Mouse (Mus musculus) thymus, adult 18-20 months (tissue): ENCODE data around the gene Fem1b.
"Not testable (repeated sequence)": the region's sequence is repeated elsewhere in the genome, so short reads cannot be mapped to it uniquely, and the experiment has no call there.

Experiments
- DNase-seq, 2 experiments: peaks; one replicate each; pipeline ENCODE4 v3.0.0; 2022; ENCODE audit warnings: mixed read lengths in 2 of 2

The Fem1b gene

GRCm38 (mm10) chr9:62811516-62812121 is at the start of gene Fem1b:
Gene Fem1b, minus strand, starts transcription at chr9:62811934.
- DNase-seq, result peak; percentile 80 to 85

GRCm38 (mm10) chr9:62860866-62861265 is 49.1 kb upstream of the Fem1b start:
- no peak for DNase-seq

GRCm38 (mm10) chr9:62860102-62860501 is 48.4 kb upstream of the Fem1b start:
- not testable (repeated sequence) for DNase-seq

GRCm38 (mm10) chr9:62858266-62859019 is 46.7 kb upstream of the Fem1b start:
- DNase-seq, result no peak

GRCm38 (mm10) chr9:62857719-62858261 is 46.1 kb upstream of the Fem1b start, which contains the start of gene Calml4:
Gene Calml4, plus strand, starts transcription at chr9:62858080.
- no peak for DNase-seq

GRCm38 (mm10) chr9:62857216-62857615 is 45.5 kb upstream of the Fem1b start:
- DNase-seq, result no peak

GRCm38 (mm10) chr9:62854483-62854882 is 42.7 kb upstream of the Fem1b start:
- no peak for DNase-seq

- peak; percentile 54 to 74 for DNase-seq
Observed at GRCm38 (mm10) chr9:62851571-62851970, 39.8 kb upstream of the Fem1b start.

GRCm38 (mm10) chr9:62848641-62849040 is 36.9 kb upstream of the Fem1b start:
- no peak for DNase-seq

- DNase-seq, result peak; percentile 50 to 66
Observed at GRCm38 (mm10) chr9:62847694-62848093, 36.0 kb upstream of the Fem1b start.

- DNase-seq, result no peak
Observed at GRCm38 (mm10) chr9:62844461-62844860, 32.7 kb upstream of the Fem1b start.

- DNase-seq, result no peak
Observed at GRCm38 (mm10) chr9:62843356-62844024, 31.8 kb upstream of the Fem1b start.

- no peak for DNase-seq
Observed at GRCm38 (mm10) chr9:62839172-62839770, 27.5 kb upstream of the Fem1b start.

GRCm38 (mm10) chr9:62838506-62839171 is 26.9 kb upstream of the Fem1b start, which contains the start of gene Cln6:
Gene Cln6, plus strand, starts transcription at chr9:62838785.
- peak; percentile 71 to 84 for DNase-seq

GRCm38 (mm10) chr9:62838146-62838505 is 26.4 kb upstream of the Fem1b start:
- DNase-seq, result no peak

- DNase-seq, result no peak
Observed at GRCm38 (mm10) chr9:62837611-62838010, 25.9 kb upstream of the Fem1b start.

- DNase-seq, result no peak
Observed at GRCm38 (mm10) chr9:62835705-62836446, 24.1 kb upstream of the Fem1b start.

- no peak for DNase-seq
Observed at GRCm38 (mm10) chr9:62834906-62835305, 23.2 kb upstream of the Fem1b start.

- DNase-seq, result no peak
Observed at GRCm38 (mm10) chr9:62829877-62830276, 18.1 kb upstream of the Fem1b start.

GRCm38 (mm10) chr9:62828662-62829086 is 16.9 kb upstream of the Fem1b start:
- DNase-seq, result peak; percentile 78 to 80

GRCm38 (mm10) chr9:62827939-62828652 is 16.4 kb upstream of the Fem1b start:
- DNase-seq, result no peak
